Mouse (Mus musculus) ES-Bruce4 (cell line): ENCODE results near the gene Vps50.

Source experiments
- EP300 ChIP-seq: IDR thresholded peaks from 2 replicates; pipeline ENCODE4 v1.6.1; 2011; ENCODE audit warnings: low read depth, low read length; ENCODE audit not compliant: insufficient read depth
- POLR2A ChIP-seq: IDR thresholded peaks from one replicate; pipeline ENCODE4 v1.8.1; 2011; ENCODE audit warnings: low read length; ENCODE audit not compliant: insufficient read depth

- TF ChIP-seq POLR2A: no peak
- TF ChIP-seq EP300: no peak
These were observed 42.1 kb upstream of the Vps50 start for GRCm38 (mm10) chr6:3455944-3456536.
